Mouse (Mus musculus): ENCODE results near the gene Slc35a5. TPM values are rescaled to one million over a fixed set of nuclear protein-coding genes. Genes with fewer than 3 reads are reported as not detected.
A peak's percentile ranks its signal among the peaks of the same experiment; 100 is the strongest.

Gene Slc35a5
- polyA plus RNA-seq, 1 experiment from 2014 or later: 21.6 TPM

GRCm38 (mm10) chr16:45122571-45122970, 35.9 kb downstream of the Slc35a5 start:
- ATAC-seq (ENCODE audit: insufficient read depth, low FRiP score): no peak
- Histone ChIP-seq H3K9me3 (replicated peaks; ENCODE audit: control insufficient read depth, low read length) (no peaks in the 10 kb centered on the region), H3K36me3 (ENCODE audit: control insufficient read depth, insufficient read depth, low read length) (no peaks in the 10 kb centered on the region), H3K27ac (ENCODE audit: low read length) (no peak overlapping the region), H3K4me2 (ENCODE audit: low read depth, low read length) (no peak overlapping the region), H3K4me3 (replicated peaks; ENCODE audit: low read length) (no peak overlapping the region), H3K27me3 (ENCODE audit: control insufficient read depth, insufficient read depth, low read length) (no peaks in the 10 kb centered on the region), H3K4me1 (ENCODE audit: control insufficient read depth, insufficient read depth, low read length) (no peaks in the 10 kb centered on the region), H3K9ac (ENCODE audit: low read length) (no peak overlapping the region)
- 65% methylated on average over 5 of the region's 5 CpGs for WGBS

DNA sequence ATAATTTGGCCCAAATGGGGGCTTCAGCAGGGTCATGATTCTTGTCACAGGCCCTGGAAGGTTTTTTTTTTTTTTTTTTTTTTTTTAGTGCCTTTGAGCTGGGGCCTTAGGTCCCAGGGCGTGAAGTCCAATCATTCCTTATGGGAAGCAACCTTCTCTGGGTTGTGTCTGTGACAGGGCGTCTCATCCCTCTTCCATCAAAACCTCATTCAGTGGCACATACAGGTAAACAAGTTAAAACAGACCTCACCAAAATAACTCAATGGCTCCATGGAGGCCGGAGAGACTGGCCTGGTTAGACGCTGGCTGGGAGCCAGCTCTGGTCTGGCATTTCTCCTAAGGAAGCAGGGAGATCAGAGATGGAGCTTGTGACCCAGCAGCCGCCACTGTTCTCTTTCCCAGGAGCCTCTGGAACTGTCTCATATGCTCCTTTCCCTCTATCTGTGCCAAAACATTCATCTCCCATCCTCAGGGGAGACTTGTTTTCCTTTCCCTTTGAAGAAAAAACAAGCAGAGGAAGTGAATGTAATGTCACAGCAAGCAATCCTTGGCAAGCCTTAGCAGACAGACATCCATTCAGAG, 37.6 kb downstream of the Slc35a5 start:
- Histone ChIP-seq H3K4me1 (ENCODE audit: control insufficient read depth, insufficient read depth, low read length) (no peaks in the 10 kb centered on the region), H3K27me3 (ENCODE audit: control insufficient read depth, insufficient read depth, low read length) (no peaks in the 10 kb centered on the region), H3K4me3 (replicated peaks; ENCODE audit: low read length) (no peak overlapping the region), H3K36me3 (ENCODE audit: control insufficient read depth, insufficient read depth, low read length) (no peaks in the 10 kb centered on the region), H3K9me3 (replicated peaks; ENCODE audit: control insufficient read depth, low read length) (no peaks in the 10 kb centered on the region), H3K9ac (ENCODE audit: low read length) (no peak overlapping the region), H3K4me2 (ENCODE audit: low read depth, low read length) (no peak overlapping the region), H3K27ac (ENCODE audit: low read length) (no peak overlapping the region)
- peak; percentile 17; the same call in 1 of the 2 replicates for ATAC-seq (ENCODE audit: insufficient read depth, low FRiP score)
- 40% methylated on average over 5 of the region's 5 CpGs for WGBS

GRCm38 (mm10) chr16:45118760-45119159, 39.7 kb downstream of the Slc35a5 start:
- H3K27me3 ChIP-seq (ENCODE audit: control insufficient read depth, insufficient read depth, low read length): no peaks in the 10 kb centered on the region
- WGBS: 74% methylated on average over 3 of the region's 3 CpGs

GRCm38 (mm10) chr16:45117200-45117599, 41.3 kb downstream of the Slc35a5 start:
- Histone ChIP-seq H3K27ac (ENCODE audit: low read length) (no peak overlapping the region), H3K4me3 (replicated peaks; ENCODE audit: low read length) (no peak overlapping the region), H3K27me3 (ENCODE audit: control insufficient read depth, insufficient read depth, low read length) (no peaks in the 10 kb centered on the region), H3K9ac (ENCODE audit: low read length) (no peak overlapping the region), H3K9me3 (replicated peaks; ENCODE audit: control insufficient read depth, low read length) (no peaks in the 10 kb centered on the region), H3K36me3 (ENCODE audit: control insufficient read depth, insufficient read depth, low read length) (no peaks in the 10 kb centered on the region), H3K4me2 (ENCODE audit: low read depth, low read length) (no peak overlapping the region), H3K4me1 (ENCODE audit: control insufficient read depth, insufficient read depth, low read length) (no peaks in the 10 kb centered on the region)
- ATAC-seq (ENCODE audit: insufficient read depth, low FRiP score): no peak
- 88% methylated on average over 3 of the region's 3 CpGs for WGBS

More at GRCm38 (mm10) chr16:45118760-45119159, 39.7 kb downstream of the Slc35a5 start:
- no peak overlapping the region for H3K4me3 ChIP-seq (replicated peaks; ENCODE audit: low read length)
- no peaks in the 10 kb centered on the region for H3K36me3 ChIP-seq (ENCODE audit: control insufficient read depth, insufficient read depth, low read length)
- H3K4me1 ChIP-seq (ENCODE audit: control insufficient read depth, insufficient read depth, low read length): no peaks in the 10 kb centered on the region
- no peak overlapping the region for H3K4me2 ChIP-seq (ENCODE audit: low read depth, low read length)
- no peaks in the 10 kb centered on the region for H3K9me3 ChIP-seq (replicated peaks; ENCODE audit: control insufficient read depth, low read length)
- no peak for ATAC-seq (ENCODE audit: insufficient read depth, low FRiP score)
- no peak overlapping the region for H3K27ac ChIP-seq (ENCODE audit: low read length)
- no peak overlapping the region for H3K9ac ChIP-seq (ENCODE audit: low read length)

DNA sequence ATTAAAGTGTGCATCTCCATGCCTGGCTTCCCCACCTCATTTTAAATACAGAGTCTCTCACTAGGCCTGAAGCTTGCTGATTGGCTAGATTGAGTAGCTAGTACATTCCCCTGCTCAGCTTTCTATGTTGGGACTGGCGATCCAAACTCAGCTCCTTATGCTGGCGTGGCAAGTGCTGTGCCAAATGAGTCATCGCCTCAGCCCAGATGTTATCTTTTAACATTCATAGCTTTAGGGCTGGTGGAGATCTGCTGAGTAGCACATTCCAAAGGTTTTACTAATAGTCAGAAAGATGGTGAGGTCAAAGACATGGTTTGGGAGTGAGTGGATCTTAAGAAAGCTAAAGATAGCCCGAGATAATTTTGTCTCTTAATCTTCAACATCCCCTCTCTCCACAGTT, 48.0 kb downstream of the Slc35a5 start:
- Histone ChIP-seq H3K4me3 (replicated peaks; ENCODE audit: low read length) (no peak overlapping the region), H3K9me3 (replicated peaks; ENCODE audit: control insufficient read depth, low read length) (no peaks in the 10 kb centered on the region), H3K4me1 (ENCODE audit: control insufficient read depth, insufficient read depth, low read length) (no peaks in the 10 kb centered on the region), H3K27me3 (ENCODE audit: control insufficient read depth, insufficient read depth, low read length) (no peaks in the 10 kb centered on the region), H3K36me3 (ENCODE audit: control insufficient read depth, insufficient read depth, low read length) (no peaks in the 10 kb centered on the region), H3K4me2 (ENCODE audit: low read depth, low read length) (no peak overlapping the region), H3K9ac (ENCODE audit: low read length) (no peak overlapping the region), H3K27ac (ENCODE audit: low read length) (no peak overlapping the region)
- WGBS: 31% methylated on average over 4 of the region's 4 CpGs
- ATAC-seq (ENCODE audit: insufficient read depth, low FRiP score): peak; percentile 83; the same call in 1 of the 2 replicates

- no peaks in the 10 kb centered on the region for H3K4me1 ChIP-seq (ENCODE audit: control insufficient read depth, insufficient read depth, low read length)
- no peak overlapping the region for H3K4me2 ChIP-seq (ENCODE audit: low read depth, low read length)
- no peak overlapping the region for H3K4me3 ChIP-seq (replicated peaks; ENCODE audit: low read length)
- H3K9me3 ChIP-seq (replicated peaks; ENCODE audit: control insufficient read depth, low read length): no peaks in the 10 kb centered on the region
- WGBS: 57% methylated on average over 5 of the region's 5 CpGs
- no peaks in the 10 kb centered on the region for H3K27me3 ChIP-seq (ENCODE audit: control insufficient read depth, insufficient read depth, low read length)
- H3K36me3 ChIP-seq (ENCODE audit: control insufficient read depth, insufficient read depth, low read length): no peaks in the 10 kb centered on the region
- no peak overlapping the region for H3K9ac ChIP-seq (ENCODE audit: low read length)
- no peak for ATAC-seq (ENCODE audit: insufficient read depth, low FRiP score)
- H3K27ac ChIP-seq (ENCODE audit: low read length): no peak overlapping the region
Measured at GRCm38 (mm10) chr16:45108203-45108878, 50.2 kb downstream of the Slc35a5 start.

DNA sequence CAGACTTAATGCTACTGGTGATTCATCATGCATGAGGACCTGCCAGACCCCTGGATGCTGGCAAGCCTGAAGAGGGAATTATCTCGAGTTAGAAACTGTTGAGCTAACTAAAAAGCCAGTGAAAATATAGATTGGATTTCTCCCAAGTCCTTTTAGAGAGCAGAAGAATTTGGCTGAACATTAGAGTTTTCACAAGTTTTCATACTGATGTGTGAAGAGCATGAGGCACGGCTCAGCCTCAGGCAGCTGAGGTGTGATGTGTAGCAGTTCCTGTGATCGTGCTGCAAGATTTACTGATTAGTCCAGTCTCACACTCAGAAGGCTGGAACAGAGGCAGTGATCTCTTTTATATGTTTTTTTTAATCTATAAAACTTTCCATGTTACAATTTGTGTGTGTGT, 53.5 kb downstream of the Slc35a5 start:
- H3K4me3 ChIP-seq (replicated peaks; ENCODE audit: low read length): no peak overlapping the region
- 46% methylated on average over 3 of the region's 3 CpGs for WGBS
- H3K9ac ChIP-seq (ENCODE audit: low read length): no peak overlapping the region
- H3K4me2 ChIP-seq (ENCODE audit: low read depth, low read length): no peak overlapping the region
- no peaks in the 10 kb centered on the region for H3K27me3 ChIP-seq (ENCODE audit: control insufficient read depth, insufficient read depth, low read length)
- no peak for ATAC-seq (ENCODE audit: insufficient read depth, low FRiP score)
- no peak overlapping the region for H3K27ac ChIP-seq (ENCODE audit: low read length)
- H3K4me1 ChIP-seq (ENCODE audit: control insufficient read depth, insufficient read depth, low read length): 0 out of 2 replicates have a peak, but pooled peaks cover 2% of the 10 kb centered on the region
- no peaks in the 10 kb centered on the region for H3K9me3 ChIP-seq (replicated peaks; ENCODE audit: control insufficient read depth, low read length)
- no peaks in the 10 kb centered on the region for H3K36me3 ChIP-seq (ENCODE audit: control insufficient read depth, insufficient read depth, low read length)

DNA sequence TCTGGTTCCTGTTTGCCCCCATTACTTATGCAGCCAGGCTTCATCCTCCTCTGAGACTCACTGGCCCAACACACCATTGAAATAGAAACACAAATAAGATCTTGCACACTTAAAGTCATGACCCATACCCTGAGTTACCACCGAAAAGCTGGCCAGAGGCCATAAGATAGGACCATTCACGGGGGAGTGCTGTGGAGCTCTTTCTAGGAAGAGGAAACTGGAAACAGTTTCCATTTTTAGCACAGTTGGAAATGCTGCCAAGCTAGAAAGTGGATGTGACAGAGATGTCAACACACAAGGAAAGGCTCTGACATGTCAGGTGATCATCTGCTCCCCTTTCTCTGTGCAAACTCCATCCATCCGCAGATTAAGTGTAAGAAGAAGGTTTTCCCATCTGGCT, 57.6 kb downstream of the Slc35a5 start:
- H3K9ac ChIP-seq (ENCODE audit: low read length): no peak overlapping the region
- H3K36me3 ChIP-seq (ENCODE audit: control insufficient read depth, insufficient read depth, low read length): no peaks in the 10 kb centered on the region
- H3K4me1 ChIP-seq (ENCODE audit: control insufficient read depth, insufficient read depth, low read length): peaks cover 2% of the 10 kb centered on the region; the same call in 1 of the 2 replicates
- ATAC-seq (ENCODE audit: insufficient read depth, low FRiP score): no peak
- no peaks in the 10 kb centered on the region for H3K27me3 ChIP-seq (ENCODE audit: control insufficient read depth, insufficient read depth, low read length)
- H3K4me3 ChIP-seq (replicated peaks; ENCODE audit: low read length): no peak overlapping the region
- no peak overlapping the region for H3K27ac ChIP-seq (ENCODE audit: low read length)
- WGBS: 58% methylated on average over 3 of the region's 3 CpGs
- no peaks in the 10 kb centered on the region for H3K9me3 ChIP-seq (replicated peaks; ENCODE audit: control insufficient read depth, low read length)
- H3K4me2 ChIP-seq (ENCODE audit: low read depth, low read length): no peak overlapping the region

DNA sequence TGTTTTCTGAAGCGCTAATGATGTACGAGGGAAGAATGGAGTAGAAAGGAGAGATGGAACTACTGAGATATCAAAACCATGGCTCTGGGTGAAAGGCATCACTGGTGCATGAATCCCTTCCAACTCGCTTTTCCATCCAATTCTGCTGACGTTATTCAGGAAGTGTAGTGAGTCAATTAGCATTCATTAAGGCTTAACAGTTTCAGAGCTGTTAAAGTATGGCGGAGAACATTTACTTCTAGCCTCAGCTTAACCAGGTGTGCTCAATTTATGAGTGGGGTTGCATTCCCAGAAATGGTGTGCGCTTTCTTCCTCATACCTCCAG, 59.7 kb downstream of the Slc35a5 start:
- no peaks in the 10 kb centered on the region for H3K9me3 ChIP-seq (replicated peaks; ENCODE audit: control insufficient read depth, low read length)
- H3K9ac ChIP-seq (ENCODE audit: low read length): no peak overlapping the region
- peak overlapping the region; percentile 30 for H3K4me3 ChIP-seq (replicated peaks; ENCODE audit: low read length)
- H3K4me1 ChIP-seq (ENCODE audit: control insufficient read depth, insufficient read depth, low read length): peaks cover 13% of the 10 kb centered on the region; the same call in 1 of the 2 replicates
- peak overlapping the region; percentile 62; the same call in 1 of the 2 replicates for H3K27ac ChIP-seq (ENCODE audit: low read length)
- H3K4me2 ChIP-seq (ENCODE audit: low read depth, low read length): peak overlapping the region; percentile 55
- no peaks in the 10 kb centered on the region for H3K27me3 ChIP-seq (ENCODE audit: control insufficient read depth, insufficient read depth, low read length)
- H3K36me3 ChIP-seq (ENCODE audit: control insufficient read depth, insufficient read depth, low read length): no peaks in the 10 kb centered on the region
- peak; percentile 28; the same call in 1 of the 2 replicates for ATAC-seq (ENCODE audit: insufficient read depth, low FRiP score)
- WGBS: 48% methylated on average over 6 of the region's 6 CpGs

Data from stomach, embryonic 16.5 days (tissue).